Mouse (Mus musculus) liver, postnatal 0 days (tissue): ENCODE measurements at regions not wholly inside any gene's neighbourhood (a gene's known extent, or its start where the extent isn't known, plus 50 kb on each side); places are given as distances from the start of the nearest gene placed in this dataset.

ENCODE experiments used
- ATAC-seq: fragments of 200-750 bp; cut with Nextera tagmentation; 2 replicates; pipeline ENCODE4 v1.8.0; 2017; ENCODE audit warnings: mild to moderate bottlenecking, moderate library complexity
- DNase-seq: peaks from one replicate; pipeline ENCODE4 v3.0.0-alpha.2; 2016
- H3K27ac ChIP-seq: fragments of 300-500 bp; sonication (generic); 2 replicates; pipeline ENCODE4 v1.5.1; 2014; ENCODE audit warnings: antibody characterized with exemption, moderate library complexity, mild to moderate bottlenecking, low read depth
- H3K27me3 ChIP-seq: fragments of 300-500 bp; sonication (generic); 2 replicates; pipeline ENCODE4 v1.6.1; 2014; ENCODE audit warnings: low read length, control low read depth, mixed read lengths; ENCODE audit not compliant: insufficient read depth
- H3K36me3 ChIP-seq: fragments of 300-500 bp; sonication (generic); replicated peaks from 2 replicates; pipeline ENCODE4 v1.6.1; 2014; ENCODE audit warnings: mild to moderate bottlenecking, control low read depth, low read length, moderate library complexity, mixed read lengths; ENCODE audit not compliant: insufficient read depth
- H3K4me1 ChIP-seq: fragments of 300-500 bp; sonication (generic); 2 replicates; pipeline ENCODE4 v1.6.1; 2014; ENCODE audit warnings: antibody characterized with exemption, mild to moderate bottlenecking, control low read depth; ENCODE audit not compliant: insufficient read depth
- H3K4me2 ChIP-seq: fragments of 300-500 bp; sonication (generic); 2 replicates; pipeline ENCODE4 v1.6.1; 2014; ENCODE audit warnings: low read depth, mild to moderate bottlenecking, low read length, moderate library complexity, mixed read lengths
- H3K4me3 ChIP-seq: fragments of 300-500 bp; sonication (generic); 2 replicates; pipeline ENCODE4 v1.5.1; 2014; ENCODE audit warnings: low read depth, low read length
- H3K9ac ChIP-seq: fragments of 300-500 bp; sonication (generic); replicated peaks from 2 replicates; pipeline ENCODE4 v1.6.1; 2014; ENCODE audit warnings: mild to moderate bottlenecking, moderate library complexity
- H3K9me3 ChIP-seq: fragments of 300-500 bp; sonication (generic); 2 replicates; pipeline ENCODE4 v1.6.1; 2016; ENCODE audit warnings: mild to moderate bottlenecking, control low read depth, low read length, mixed read lengths
- CTCF ChIP-seq: sonication (generic); IDR thresholded peaks from 2 replicates; pipeline ENCODE4 v1.5.1; 2016; ENCODE audit warnings: antibody characterized with exemption, low read depth
- EP300 ChIP-seq: IDR thresholded peaks from 2 replicates; pipeline ENCODE4 v1.6.1; 2016; ENCODE audit warnings: antibody characterized with exemption, low read depth, mild to moderate bottlenecking
- WGBS: fragments of 180-500 bp; shearing (Covaris S2); extraction: QIAGEN DNeasy Blood & Tissue Kit; methylation state at CpG from one replicate; pipeline ENCODE4 v1.1.7; 2014; ENCODE audit not compliant: insufficient replicate concordance; 5-methylcytosine and 5-hydroxymethylcytosine counted together

- no peaks in the 10 kb centered on the region for H3K27me3 ChIP-seq
- H3K9me3 ChIP-seq = no peaks in the 10 kb centered on the region
- H3K27ac ChIP-seq = no peak overlapping the region
- WGBS = 88% methylated on average over 2 of the region's 2 CpGs
- no peak overlapping the region for H3K4me3 ChIP-seq
- H3K4me1 ChIP-seq = no peaks in the 10 kb centered on the region
- no peak for TF ChIP-seq CTCF
- DNase-seq (no peak), ATAC-seq (no peak)
- no peak overlapping the region for H3K9ac ChIP-seq
- H3K36me3 ChIP-seq = no peaks in the 10 kb centered on the region
- H3K4me2 ChIP-seq = no peak overlapping the region
Measured at GRCm38 (mm10) chr10:16231821-16232220, 1491.2 kb upstream of the Cited2 start.

- no peak overlapping the region for H3K9ac ChIP-seq
- H3K36me3 ChIP-seq = no peaks in the 10 kb centered on the region
- no peak overlapping the region for H3K4me3 ChIP-seq
- TF ChIP-seq EP300 = no peak
- no peak for TF ChIP-seq CTCF
- ATAC-seq = no peak
- no peaks in the 10 kb centered on the region for H3K9me3 ChIP-seq
- H3K27me3 ChIP-seq = no peaks in the 10 kb centered on the region
- WGBS = 76% methylated on average over 4 of the region's 4 CpGs
- no peak overlapping the region for H3K4me2 ChIP-seq
- no peak overlapping the region for H3K27ac ChIP-seq
- H3K4me1 ChIP-seq = no peaks in the 10 kb centered on the region
- no peak for DNase-seq
Measured at GRCm38 (mm10) chr10:16233612-16234106, 1489.4 kb upstream of the Cited2 start.

GRCm38 (mm10) chr10:16256329-16256728 is 1466.7 kb upstream of the Cited2 start:
- Histone ChIP-seq H3K9ac (no peak overlapping the region), H3K4me1 (no peaks in the 10 kb centered on the region), H3K9me3 (no peaks in the 10 kb centered on the region), H3K27me3 (no peaks in the 10 kb centered on the region), H3K4me2 (no peak overlapping the region), H3K4me3 (no peak overlapping the region), H3K27ac (no peak overlapping the region), H3K36me3 (no peaks in the 10 kb centered on the region)
- no peak for TF ChIP-seq CTCF
- ATAC-seq = no peak
- no peak for DNase-seq

- H3K4me2 ChIP-seq = no peak overlapping the region
- H3K36me3 ChIP-seq = no peaks in the 10 kb centered on the region
- WGBS = 80% methylated on average over 5 of the region's 5 CpGs
- ATAC-seq = no peak
- H3K9ac ChIP-seq = no peak overlapping the region
- no peak for DNase-seq
- no peaks in the 10 kb centered on the region for H3K9me3 ChIP-seq
- H3K27ac ChIP-seq = no peak overlapping the region
- H3K27me3 ChIP-seq = no peaks in the 10 kb centered on the region
- no peak overlapping the region for H3K4me3 ChIP-seq
- no peaks in the 10 kb centered on the region for H3K4me1 ChIP-seq
- TF ChIP-seq CTCF (no peak), EP300 (no peak)
Measured at GRCm38 (mm10) chr10:16272786-16273185, 1450.2 kb upstream of the Cited2 start.

GRCm38 (mm10) chr10:16317026-16317425 is 1406.0 kb upstream of the Cited2 start:
- DNase-seq (no peak), ATAC-seq (no peak)
- Histone ChIP-seq H3K4me3 (no peak overlapping the region), H3K4me2 (no peak overlapping the region), H3K27ac (no peak overlapping the region), H3K27me3 (no peaks in the 10 kb centered on the region), H3K9me3 (no peaks in the 10 kb centered on the region), H3K4me1 (no peaks in the 10 kb centered on the region), H3K9ac (no peak overlapping the region), H3K36me3 (no peaks in the 10 kb centered on the region)
- WGBS = 75% methylated on average over 10 of the region's 10 CpGs
- no peak for TF ChIP-seq EP300
- no peak for TF ChIP-seq CTCF

GRCm38 (mm10) chr10:16337546-16337945 is 1385.5 kb upstream of the Cited2 start:
- Histone ChIP-seq H3K27me3 (no peaks in the 10 kb centered on the region), H3K27ac (no peak overlapping the region), H3K36me3 (no peaks in the 10 kb centered on the region), H3K9me3 (no peaks in the 10 kb centered on the region), H3K4me2 (no peak overlapping the region), H3K4me1 (no peaks in the 10 kb centered on the region), H3K9ac (no peak overlapping the region), H3K4me3 (no peak overlapping the region)
- DNase-seq (no peak), ATAC-seq (no peak)
- TF ChIP-seq EP300 = no peak
- no peak for TF ChIP-seq CTCF
- WGBS = 82% methylated on average over 1 of the region's 1 CpGs

- no peaks in the 10 kb centered on the region for H3K36me3 ChIP-seq
- ATAC-seq (no peak), DNase-seq (no peak)
- H3K4me1 ChIP-seq = no peaks in the 10 kb centered on the region
- H3K9ac ChIP-seq = no peak overlapping the region
- H3K27me3 ChIP-seq = no peaks in the 10 kb centered on the region
- TF ChIP-seq CTCF (no peak), EP300 (no peak)
- H3K27ac ChIP-seq = no peak overlapping the region
- H3K4me3 ChIP-seq = no peak overlapping the region
- H3K4me2 ChIP-seq = no peak overlapping the region
- H3K9me3 ChIP-seq = no peaks in the 10 kb centered on the region
Measured at GRCm38 (mm10) chr10:16341496-16341895, 1381.5 kb upstream of the Cited2 start.
